Mouse (Mus musculus): ENCODE results near the gene Tspan5. TPM values are rescaled to one million over a fixed set of nuclear protein-coding genes. Genes with fewer than 3 reads are reported as not detected.

Gene Tspan5
- total RNA-seq, 2 experiments from 2014 or later, result 201 to 205 TPM

GRCm38 (mm10) chr3:138865271-138865670 lies 123.3 kb downstream of the Tspan5 start:
- no peak for DNase-seq (ENCODE audit: extremely low spot score in 1 of 2, low spot score in 1 of 2)

- DNase-seq (ENCODE audit: extremely low spot score in 1 of 2, low spot score in 1 of 2), result no peak
Observed at GRCm38 (mm10) chr3:138867149-138867848, 125.3 kb downstream of the Tspan5 start.

GRCm38 (mm10) chr3:138868409-138868808 lies 126.4 kb downstream of the Tspan5 start:
- DNase-seq (ENCODE audit: extremely low spot score in 1 of 2, low spot score in 1 of 2), result no peak

- DNase-seq (ENCODE audit: extremely low spot score in 1 of 2, low spot score in 1 of 2), result no peak
Observed at GRCm38 (mm10) chr3:138875282-138875681, 133.3 kb downstream of the Tspan5 start.

GRCm38 (mm10) chr3:138875936-138876335 lies 133.9 kb downstream of the Tspan5 start:
- DNase-seq (ENCODE audit: extremely low spot score in 1 of 2, low spot score in 1 of 2), result no peak

- DNase-seq (ENCODE audit: extremely low spot score in 1 of 2, low spot score in 1 of 2), result no peak
Observed at GRCm38 (mm10) chr3:138876418-138876817, 134.4 kb downstream of the Tspan5 start.

- DNase-seq (ENCODE audit: extremely low spot score in 1 of 2, low spot score in 1 of 2), result no peak
Observed at GRCm38 (mm10) chr3:138876931-138877361, 135.0 kb downstream of the Tspan5 start.

GRCm38 (mm10) chr3:138877741-138878140 lies 135.7 kb downstream of the Tspan5 start:
- DNase-seq (ENCODE audit: extremely low spot score in 1 of 2, low spot score in 1 of 2), result no peak

GRCm38 (mm10) chr3:138880999-138881724 lies 139.2 kb downstream of the Tspan5 start:
- DNase-seq (ENCODE audit: extremely low spot score in 1 of 2, low spot score in 1 of 2), result no peak

GRCm38 (mm10) chr3:138881725-138882347 lies 139.8 kb downstream of the Tspan5 start:
- no peak for DNase-seq (ENCODE audit: extremely low spot score in 1 of 2, low spot score in 1 of 2)

- DNase-seq (ENCODE audit: extremely low spot score in 1 of 2, low spot score in 1 of 2), result no peak
Observed at GRCm38 (mm10) chr3:138886121-138886520, 144.1 kb downstream of the Tspan5 start.

GRCm38 (mm10) chr3:138889214-138889613 lies 147.2 kb downstream of the Tspan5 start:
- DNase-seq (ENCODE audit: extremely low spot score in 1 of 2, low spot score in 1 of 2), result no peak

GRCm38 (mm10) chr3:138889769-138890295 lies 147.8 kb downstream of the Tspan5 start:
- no peak for DNase-seq (ENCODE audit: extremely low spot score in 1 of 2, low spot score in 1 of 2)

GRCm38 (mm10) chr3:138893520-138893919 lies 151.5 kb downstream of the Tspan5 start:
- no peak for DNase-seq (ENCODE audit: extremely low spot score in 1 of 2, low spot score in 1 of 2)

GRCm38 (mm10) chr3:138897500-138897899 lies 155.5 kb downstream of the Tspan5 start:
- no peak for DNase-seq (ENCODE audit: extremely low spot score in 1 of 2, low spot score in 1 of 2)

GRCm38 (mm10) chr3:138898055-138898454 lies 156.1 kb downstream of the Tspan5 start:
- DNase-seq (ENCODE audit: extremely low spot score in 1 of 2, low spot score in 1 of 2), result no peak

- DNase-seq (ENCODE audit: extremely low spot score in 1 of 2, low spot score in 1 of 2), result no peak
Observed at GRCm38 (mm10) chr3:138900571-138901141, 158.7 kb downstream of the Tspan5 start.

GRCm38 (mm10) chr3:138905678-138906077 lies 163.7 kb downstream of the Tspan5 start:
- no peak for DNase-seq (ENCODE audit: extremely low spot score in 1 of 2, low spot score in 1 of 2)

- DNase-seq (ENCODE audit: extremely low spot score in 1 of 2, low spot score in 1 of 2), result peak; percentile 39 to 69
Observed at GRCm38 (mm10) chr3:138906112-138906880, 164.3 kb downstream of the Tspan5 start.

- no peak for DNase-seq (ENCODE audit: extremely low spot score in 1 of 2, low spot score in 1 of 2)
Observed at GRCm38 (mm10) chr3:138909313-138909712, 167.3 kb downstream of the Tspan5 start.

Measured in layer of hippocampus, postnatal 25 days (tissue).